Mouse (Mus musculus) mouse trophoblast stem cell (cell line): ENCODE measurements around the gene Tmprss9.

Experiments
- in situ Hi-C, 2 experiments: fragments of 300-500 bp; cut with MseI, MboI; formaldehyde crosslinking; loops; 2 replicates in 1 of 2; 3 replicates in 1 of 2; pipeline ENCODE4 v1.15.1; 2025

Gene Tmprss9

GRCm38 (mm10) chr10:80842334-80842733 is 29.3 kb upstream of the Tmprss9 start:
- in situ Hi-C loops = no loop called here

GRCm38 (mm10) chr10:80843087-80843930 is 28.3 kb upstream of the Tmprss9 start:
- in situ Hi-C loops = no loop called here

- in situ Hi-C loops = no loop called here
These were observed 27.6 kb upstream of the Tmprss9 start, which contains the start of gene Lingo3 for GRCm38 (mm10) chr10:80843931-80844547. TSS of gene Lingo3 (minus strand) at chr10:80844039.

GRCm38 (mm10) chr10:80845055-80845693 is 26.5 kb upstream of the Tmprss9 start:
- in situ Hi-C loops = no loop called here

GRCm38 (mm10) chr10:80845732-80846131 is 25.9 kb upstream of the Tmprss9 start:
- in situ Hi-C loops = no loop called here

- in situ Hi-C loops = no loop called here
These were observed 23.1 kb upstream of the Tmprss9 start for GRCm38 (mm10) chr10:80848571-80848970.

GRCm38 (mm10) chr10:80854913-80855748 is 16.5 kb upstream of the Tmprss9 start, which contains the start of the genes Lsm7 and Sppl2b:
TSS of gene Lsm7 (minus strand) at chr10:80855209.
TSS of gene Sppl2b (plus strand) at chr10:80855275.
- in situ Hi-C loops = no loop called here

GRCm38 (mm10) chr10:80855749-80856073 is 15.9 kb upstream of the Tmprss9 start:
- in situ Hi-C loops = no loop called here

GRCm38 (mm10) chr10:80856267-80856666 is 15.4 kb upstream of the Tmprss9 start:
- in situ Hi-C loops = no loop called here

- in situ Hi-C loops = no loop called here
These were observed 14.7 kb upstream of the Tmprss9 start for GRCm38 (mm10) chr10:80856908-80857307.

GRCm38 (mm10) chr10:80857386-80857785 is 14.3 kb upstream of the Tmprss9 start:
- in situ Hi-C loops = no loop called here

GRCm38 (mm10) chr10:80857848-80858247 is 13.8 kb upstream of the Tmprss9 start:
- in situ Hi-C loops = no loop called here

GRCm38 (mm10) chr10:80858350-80858935 is 13.2 kb upstream of the Tmprss9 start:
- in situ Hi-C loops = no loop called here

GRCm38 (mm10) chr10:80862305-80862704 is 9.3 kb upstream of the Tmprss9 start:
- in situ Hi-C loops = no loop called here

GRCm38 (mm10) chr10:80864446-80864845 is 7.2 kb upstream of the Tmprss9 start:
- in situ Hi-C loops = no loop called here

GRCm38 (mm10) chr10:80870993-80871392 is 655 bp upstream of the Tmprss9 start:
- in situ Hi-C loops = loop anchor here in 1 of 2 experiments (10.0 kb wide), 1 partner anchor 126 kb away; the partner anchor contains the start of gene Ap3d1

GRCm38 (mm10) chr10:80874035-80874434 is 2.4 kb downstream of the Tmprss9 start:
- in situ Hi-C loops = loop anchor here in 1 of 2 experiments (10.0 kb wide), 1 partner anchor 129 kb away; the partner anchor contains the start of gene Ap3d1

GRCm38 (mm10) chr10:80876028-80876427 is 4.4 kb downstream of the Tmprss9 start:
- in situ Hi-C loops = loop anchor here (5.0 to 10.0 kb wide), 2 partner anchors 49 to 131 kb away; partner anchors contain the start of genes Ap3d1 (in 1 of the 2) and Oaz1 (in 1 of the 2)

- in situ Hi-C loops = loop anchor here (5.0 to 10.0 kb wide), 2 partner anchors 49 to 132 kb away; partner anchors contain the start of genes Ap3d1 (in 1 of the 2) and Oaz1 (in 1 of the 2)
These were observed 4.9 kb downstream of the Tmprss9 start for GRCm38 (mm10) chr10:80876594-80876993.

- in situ Hi-C loops = loop anchor here in 1 of 2 experiments (5.0 kb wide), 1 partner anchor 58 kb away; no protein-coding TSS in a partner anchor
These were observed 8.5 kb downstream of the Tmprss9 start for GRCm38 (mm10) chr10:80880131-80880641.
